8 mouse cellular contexts compared by ENCODE assay signal in genomic region chr5:135632117-135632796, GRCm38 (mm10). TPM values are rescaled to one million over a fixed set of nuclear protein-coding genes. Genes with fewer than 3 reads are reported as not detected.
DNase-seq lines count a peak whose midpoint lies in the region; ATAC-seq lines count a peak whose summit lies in the region.

Gene Rhbdd2 (plus strand): TSS chr5:135632618.

- ATAC-seq in megakaryocyte progenitor cell, adult 5-6 weeks (replicated peaks; ENCODE audit: poor library complexity) = peak; percentile 97

- DNase-seq in adipocyte (ENCODE audit: low spot score) = peak; percentile 98
- peak; percentile 96 for DNase-seq in embryo, embryonic 10 days (ENCODE audit: low spot score)
- DNase-seq in gastrocnemius, postnatal 10 days = peak; percentile 97
- DNase-seq in induced T-regulatory cell, adult 2 months (ENCODE audit: low read depth) = peak; percentile 99
- DNase-seq in left cerebral cortex, adult 9 months (ENCODE audit: low spot score in 2 of 2) = peak; percentile 89 to 96
- DNase-seq in right cerebral cortex, postnatal 14 days = peak; percentile 97
- DNase-seq in urinary bladder, postnatal 36 days (ENCODE audit: low spot score in 2 of 2) = peak; percentile 98

RNA-seq across cellular contexts. Expression of gene Rhbdd2, which starts in this region (rescaled TPM):
- total RNA-seq in gastrocnemius, postnatal 10 days (2021) = 10 to 100 TPM; 10.1 to 11.3 TPM
- total RNA-seq in megakaryocyte progenitor cell, adult 5-6 weeks (2015) = 14.2 and 17.1 TPM in 2 replicates
- 3.0 and 4.6 TPM in 2 replicates for total RNA-seq in megakaryocyte progenitor cell, adult 5-6 weeks (2017)

Comparison
In these comparisons a context has a peak if more than half of its experiments do, and no peak if none do; other contexts are left out.
1. Peak in every context shown above with its lines: DNase-seq and ATAC-seq.